Mouse (Mus musculus) forebrain, embryonic 10.5 days (tissue): ENCODE data around the gene Neurod2. TPM values are rescaled to one million over a fixed set of nuclear protein-coding genes. Genes with fewer than 3 reads are reported as not detected.
A peak's percentile ranks its signal among the peaks of the same experiment; 100 is the strongest.

Experiments used
- DNase-seq: peaks from one replicate; pipeline ENCODE4 v3.0.0-alpha.2; 2017; ENCODE audit warnings: low spot score; ENCODE audit errors: extremely low spot score
- H3K27ac ChIP-seq: fragments of 300-500 bp; sonication (generic); 2 replicates; pipeline ENCODE4 v1.5.1; 2016; ENCODE audit warnings: mild to moderate bottlenecking
- H3K27me3 ChIP-seq: fragments of 300-500 bp; sonication (generic); 2 replicates; pipeline ENCODE4 v1.6.1; 2016; ENCODE audit warnings: mild to moderate bottlenecking; ENCODE audit not compliant: poor library complexity, severe bottlenecking
- H3K36me3 ChIP-seq: fragments of 300-500 bp; sonication (generic); replicated peaks from 2 replicates; pipeline ENCODE4 v1.6.1; 2016; ENCODE audit warnings: mild to moderate bottlenecking, moderate library complexity
- H3K4me1 ChIP-seq: fragments of 300-500 bp; sonication (generic); 2 replicates; pipeline ENCODE4 v1.6.1; 2016
- H3K4me3 ChIP-seq: fragments of 300-500 bp; sonication (generic); 2 replicates; pipeline ENCODE4 v1.5.1; 2016; ENCODE audit warnings: mild to moderate bottlenecking, moderate library complexity
- H3K9me3 ChIP-seq: fragments of 300-500 bp; sonication (generic); 2 replicates; pipeline ENCODE4 v1.6.1; 2016; ENCODE audit warnings: mild to moderate bottlenecking, moderate library complexity
- WGBS: fragments of 180-500 bp; shearing (Covaris S2); methylation state at CpG from one replicate; pipeline ENCODE4 v1.1.7; 2016; 5-methylcytosine and 5-hydroxymethylcytosine counted together
- polyA plus RNA-seq: library from polyadenylated mRNA; unstranded; fragments of >200 nt; fragmentation: Nextera tagmentation; extraction: Ambion mirVana; gene quantifications from 2 replicates; pipeline ENCODE4 v1.2.1, GENCODE M21; 2016

Gene Neurod2
- 0.14 TPM in 1 of 2 replicates, not detected in the other for polyA plus RNA-seq

GRCm38 (mm10) chr11:98329081-98329959, at the start of gene Neurod2:
Gene Neurod2, minus strand, starts transcription at chr11:98329648.
- Histone ChIP-seq H3K36me3 (no peaks in the 10 kb centered on the region), H3K4me3 (peak within 1 kb of the TSS; percentile 44), H3K4me1 (peaks cover 29% of the 10 kb centered on the region), H3K27me3 (peaks cover 100% of the 10 kb centered on the region), H3K27ac (0 out of 2 replicates have a peak within 1 kb of the TSS, but pooled peaks have one; percentile 25), H3K9me3 (no peaks in the 10 kb centered on the region)
- 1% methylated on average over 38 of the region's 38 CpGs for WGBS
- peak; percentile 15 for DNase-seq

DNA sequence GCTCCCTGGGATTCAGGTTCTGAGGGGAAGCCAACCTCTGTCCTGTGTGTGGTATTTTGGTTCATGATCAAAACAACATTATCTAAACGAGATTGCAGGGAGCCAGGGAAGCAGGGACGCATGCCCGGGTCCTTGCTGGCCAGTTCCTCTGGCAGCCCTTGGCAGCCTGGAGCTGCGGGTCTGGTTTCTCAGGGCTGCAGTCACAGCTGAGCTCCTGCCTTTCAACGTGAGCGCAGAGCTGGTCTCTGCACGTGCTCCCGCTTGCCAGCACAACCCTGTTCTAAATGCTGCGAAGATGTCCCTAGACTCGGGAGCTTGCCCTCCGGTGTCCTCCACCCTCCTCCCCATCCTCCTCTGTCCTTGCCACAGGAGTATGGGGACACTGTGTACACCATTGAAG, 48.3 kb upstream of the Neurod2 start:
- WGBS, result 90% methylated on average over 11 of the region's 11 CpGs
- no peaks in the 10 kb centered on the region for H3K27me3 ChIP-seq
- H3K9me3 ChIP-seq, result no peaks in the 10 kb centered on the region
- H3K36me3 ChIP-seq, result peaks cover 82% of the 10 kb centered on the region
- no peak overlapping the region for H3K27ac ChIP-seq
- no peak for DNase-seq
- peaks cover 1% of the 10 kb centered on the region; the same call in 1 of the 2 replicates for H3K4me1 ChIP-seq
- H3K4me3 ChIP-seq, result no peak overlapping the region

GRCm38 (mm10) chr11:98376756-98377155, 47.3 kb upstream of the Neurod2 start:
- H3K4me3 ChIP-seq, result no peak overlapping the region
- H3K9me3 ChIP-seq, result no peaks in the 10 kb centered on the region
- H3K36me3 ChIP-seq, result peaks cover 83% of the 10 kb centered on the region
- H3K4me1 ChIP-seq, result peaks cover 12% of the 10 kb centered on the region
- 74% methylated on average over 5 of the region's 5 CpGs for WGBS
- no peaks in the 10 kb centered on the region for H3K27me3 ChIP-seq
- no peak for DNase-seq
- no peak overlapping the region for H3K27ac ChIP-seq

DNA sequence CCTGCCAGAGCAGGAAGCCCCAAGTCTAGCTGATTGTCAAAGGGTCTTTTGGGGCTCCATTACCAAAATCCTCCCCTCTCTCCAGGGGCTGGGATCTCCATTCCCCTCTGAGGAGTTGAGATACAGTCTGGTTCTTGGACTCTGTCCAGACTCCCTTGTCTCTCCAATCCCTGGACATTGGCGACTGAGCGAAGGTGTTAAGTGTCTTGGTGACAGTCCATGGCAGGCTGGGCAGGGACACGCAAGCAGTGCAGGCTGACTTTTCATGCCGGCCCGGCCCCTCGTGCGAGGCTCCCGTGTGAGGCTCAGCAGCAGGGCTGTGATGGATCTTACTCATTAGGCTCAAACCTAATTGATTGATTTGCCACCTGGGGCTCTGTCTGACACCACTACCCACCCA, 44.8 kb upstream of the Neurod2 start:
- Histone ChIP-seq H3K9me3 (no peaks in the 10 kb centered on the region), H3K4me1 (peaks cover 32% of the 10 kb centered on the region), H3K27ac (no peak overlapping the region), H3K36me3 (peaks cover 61% of the 10 kb centered on the region), H3K27me3 (no peaks in the 10 kb centered on the region), H3K4me3 (no peak overlapping the region)
- DNase-seq, result no peak
- 87% methylated on average over 8 of the region's 8 CpGs for WGBS

- WGBS, result 88% methylated on average over 6 of the region's 6 CpGs
- H3K4me3 ChIP-seq, result no peak overlapping the region
- no peaks in the 10 kb centered on the region for H3K9me3 ChIP-seq
- H3K4me1 ChIP-seq, result peaks cover 32% of the 10 kb centered on the region
- no peak for DNase-seq
- H3K36me3 ChIP-seq, result peaks cover 50% of the 10 kb centered on the region
- H3K27ac ChIP-seq, result no peak overlapping the region
- no peaks in the 10 kb centered on the region for H3K27me3 ChIP-seq
Observed at GRCm38 (mm10) chr11:98373244-98373643, 43.8 kb upstream of the Neurod2 start.

DNA sequence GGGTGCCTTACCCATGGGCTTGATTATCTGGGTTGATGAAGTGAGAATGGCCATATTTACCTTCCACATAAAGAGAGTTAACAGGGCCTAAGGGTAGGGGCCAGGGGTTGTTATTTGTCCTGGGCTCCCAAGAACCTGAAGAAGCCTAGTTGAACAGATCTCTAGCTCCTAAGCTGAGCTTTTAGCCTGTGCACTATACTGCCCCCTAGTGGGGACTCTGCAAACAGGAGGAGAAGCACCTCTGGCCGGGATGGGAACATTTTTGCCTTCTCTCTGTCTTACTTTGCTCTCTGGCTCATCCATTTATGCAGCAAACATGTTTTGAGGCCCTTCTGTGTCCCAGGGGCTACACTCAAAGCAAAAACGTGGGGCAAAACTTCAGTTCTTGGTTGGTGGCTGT, 43.0 kb upstream of the Neurod2 start:
- H3K36me3 ChIP-seq, result peaks cover 42% of the 10 kb centered on the region
- DNase-seq, result peak; percentile 71
- no peaks in the 10 kb centered on the region for H3K27me3 ChIP-seq
- WGBS, result 11% methylated on average over 2 of the region's 2 CpGs
- H3K4me3 ChIP-seq, result peak overlapping the region; percentile 39
- peaks cover 32% of the 10 kb centered on the region for H3K4me1 ChIP-seq
- peak overlapping the region; percentile 87 for H3K27ac ChIP-seq
- H3K9me3 ChIP-seq, result no peaks in the 10 kb centered on the region

- H3K4me3 ChIP-seq, result peak overlapping the region; percentile 39
- 26% methylated on average over 10 of the region's 10 CpGs for WGBS
- H3K27me3 ChIP-seq, result no peaks in the 10 kb centered on the region
- H3K36me3 ChIP-seq, result peaks cover 35% of the 10 kb centered on the region
- peak; percentile 69 for DNase-seq
- no peaks in the 10 kb centered on the region for H3K9me3 ChIP-seq
- peak overlapping the region; percentile 87 for H3K27ac ChIP-seq
- peaks cover 32% of the 10 kb centered on the region for H3K4me1 ChIP-seq
Observed at GRCm38 (mm10) chr11:98371556-98372240, 42.2 kb upstream of the Neurod2 start.

GRCm38 (mm10) chr11:98370588-98370987, 41.1 kb upstream of the Neurod2 start:
- no peak for DNase-seq
- Histone ChIP-seq H3K9me3 (no peaks in the 10 kb centered on the region), H3K27ac (peak overlapping the region; percentile 87), H3K36me3 (peaks cover 24% of the 10 kb centered on the region), H3K4me1 (peaks cover 32% of the 10 kb centered on the region), H3K4me3 (no peak overlapping the region), H3K27me3 (no peaks in the 10 kb centered on the region)
- WGBS, result 71% methylated on average over 2 of the region's 2 CpGs

DNA sequence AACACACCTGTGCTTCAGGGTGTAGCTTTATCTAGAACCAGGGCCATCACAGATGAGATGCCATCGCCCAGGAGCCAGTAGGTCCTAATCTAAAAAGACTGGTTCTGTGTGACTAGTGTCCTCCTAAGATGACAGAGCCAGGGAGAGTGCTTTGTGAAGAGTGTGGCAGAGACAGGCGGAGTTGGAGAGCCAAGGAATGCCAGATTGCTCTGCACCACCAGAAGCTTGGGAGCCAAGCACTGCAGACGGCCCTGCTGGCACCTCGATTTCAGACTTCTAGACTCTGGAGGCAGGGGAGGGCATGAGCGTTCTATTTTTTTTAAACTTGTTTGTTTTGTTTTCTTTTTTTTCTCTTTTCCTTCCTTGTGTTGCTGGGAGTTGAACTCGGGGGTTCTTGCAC, 39.9 kb upstream of the Neurod2 start:
- no peak overlapping the region for H3K4me3 ChIP-seq
- no peak overlapping the region for H3K27ac ChIP-seq
- WGBS, result 80% methylated on average over 6 of the region's 6 CpGs
- no peak for DNase-seq
- peaks cover 32% of the 10 kb centered on the region for H3K4me1 ChIP-seq
- H3K36me3 ChIP-seq, result peaks cover 11% of the 10 kb centered on the region
- no peaks in the 10 kb centered on the region for H3K27me3 ChIP-seq
- H3K9me3 ChIP-seq, result no peaks in the 10 kb centered on the region

DNA sequence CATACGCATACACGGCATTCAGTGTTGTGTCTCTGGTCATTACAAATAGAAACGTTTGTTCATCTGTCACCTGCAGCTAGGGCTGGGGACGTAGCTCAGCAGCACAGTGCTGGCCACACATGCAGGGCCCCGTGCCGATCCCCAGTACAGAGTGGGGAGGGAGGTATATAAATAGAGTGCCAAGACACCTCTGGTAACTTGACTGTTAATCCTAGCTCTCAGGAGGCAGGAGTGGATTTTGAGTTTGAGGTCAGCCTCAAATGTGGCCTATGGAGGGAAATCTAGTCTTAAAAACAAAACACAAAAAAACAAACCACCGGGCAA, 38.4 kb upstream of the Neurod2 start:
- no peak overlapping the region for H3K4me3 ChIP-seq
- H3K27ac ChIP-seq, result no peak overlapping the region
- WGBS, result 90% methylated on average over 7 of the region's 7 CpGs
- peaks cover 36% of the 10 kb centered on the region for H3K4me1 ChIP-seq
- DNase-seq, result no peak
- peaks cover 3% of the 10 kb centered on the region; the same call in 1 of the 2 replicates for H3K36me3 ChIP-seq
- H3K9me3 ChIP-seq, result no peaks in the 10 kb centered on the region
- H3K27me3 ChIP-seq, result no peaks in the 10 kb centered on the region

DNA sequence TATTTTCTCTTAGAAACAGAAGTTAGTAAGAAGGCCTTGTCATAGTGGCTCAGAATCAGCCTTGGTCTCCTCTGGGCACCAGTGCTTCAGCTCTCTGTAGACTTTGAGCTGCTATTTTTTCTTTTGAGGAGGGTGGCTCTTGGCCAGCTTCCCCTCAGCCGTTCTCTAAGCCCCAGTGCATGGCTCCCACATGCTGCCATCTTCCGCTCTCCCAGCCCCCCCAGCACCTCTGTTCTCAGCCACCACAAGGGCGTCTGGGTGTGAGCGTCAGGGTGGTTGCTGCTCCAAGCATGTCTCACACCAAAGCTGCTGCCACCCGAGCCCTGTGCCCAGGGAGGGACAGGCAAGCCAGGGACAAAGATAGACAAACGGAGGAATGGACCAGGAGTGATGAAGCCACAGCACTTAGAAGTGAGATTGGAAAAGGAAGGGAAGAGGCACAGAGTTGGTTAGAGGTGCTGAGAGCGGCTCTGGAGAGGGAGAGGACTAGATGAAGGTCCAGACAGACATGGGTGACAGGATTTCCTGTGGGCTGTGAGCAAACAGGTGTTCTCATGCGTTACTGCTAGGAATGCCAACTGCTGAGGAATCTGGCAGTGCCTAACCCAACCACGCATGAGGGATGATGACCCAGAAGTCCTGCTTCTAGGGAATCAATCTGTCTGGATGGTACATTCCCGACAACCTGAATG, 37.9 kb upstream of the Neurod2 start:
- H3K4me1 ChIP-seq, result peaks cover 32% of the 10 kb centered on the region
- WGBS, result 90% methylated on average over 10 of the region's 10 CpGs
- no peak for DNase-seq
- no peak overlapping the region for H3K27ac ChIP-seq
- H3K36me3 ChIP-seq, result no peaks in the 10 kb centered on the region; the same call in 1 of the 2 replicates
- no peak overlapping the region for H3K4me3 ChIP-seq
- H3K9me3 ChIP-seq, result no peaks in the 10 kb centered on the region
- no peaks in the 10 kb centered on the region for H3K27me3 ChIP-seq

GRCm38 (mm10) chr11:98366290-98366689, 36.8 kb upstream of the Neurod2 start:
- peaks cover 31% of the 10 kb centered on the region for H3K4me1 ChIP-seq
- no peaks in the 10 kb centered on the region for H3K9me3 ChIP-seq
- no peaks in the 10 kb centered on the region for H3K27me3 ChIP-seq
- 83% methylated on average over 10 of the region's 10 CpGs for WGBS
- H3K27ac ChIP-seq, result no peak overlapping the region
- DNase-seq, result no peak
- H3K36me3 ChIP-seq, result no peaks in the 10 kb centered on the region; the same call in 1 of the 2 replicates
- no peak overlapping the region for H3K4me3 ChIP-seq
